ENCODE assay signal across 18 mouse cellular contexts in genomic region chr11:85339173-85339831, GRCm38 (mm10). TPM values are rescaled to one million over a fixed set of nuclear protein-coding genes. Genes with fewer than 3 reads are reported as not detected.
DNase-seq lines count a peak whose midpoint lies in the region; ATAC-seq and TF ChIP-seq lines count a peak whose summit lies in the region.
"Had no signal": no experiment of that assay in that cellular context is flagged by ENCODE, and none has a peak within 500 bp of the region (broad histone marks: within the 10 kb centered on the region; RNA-seq: fewer than 3 reads in every experiment).

No protein-coding gene starts in this region.

- peak in 1 of 2 experiments; percentile 19; a peak in 1 of 4 replicates for TF ChIP-seq POLR2A in MEL (IDR thresholded peaks at IDR 0.05; ENCODE audit: control insufficient read depth in 1 of 2, insufficient read depth in 1 of 2, low read depth in 1 of 2, low read length in 2 of 2, poor library complexity in 1 of 2)

- peak overlapping the region; percentile 91 for H3K27ac ChIP-seq in MEL (ENCODE audit: control insufficient read depth, low read depth, low read length)
- H3K27ac ChIP-seq: kidney, postnatal 0 days; lung, embryonic 15.5 days; neural tube, embryonic 13.5 days had no signal

- no peaks in the 10 kb centered on the region for H3K27me3 ChIP-seq in G1E (ENCODE audit: insufficient read depth, low read length)
- no peaks in the 10 kb centered on the region for H3K27me3 ChIP-seq in MEL (ENCODE audit: control insufficient read depth in 1 of 2, insufficient read depth in 2 of 2, low read length in 2 of 2)
- H3K27me3 ChIP-seq: CH12.LX; lung, embryonic 15.5 days; neural tube, embryonic 13.5 days had no signal

- peaks cover 25% of the 10 kb centered on the region for H3K4me1 ChIP-seq in G1E (ENCODE audit: insufficient read depth, low read depth, low read length)
- H3K4me1 ChIP-seq in MEL (ENCODE audit: control insufficient read depth in 1 of 2, insufficient read depth in 2 of 2, low read length in 2 of 2): peaks cover 12 to 13% of the 10 kb centered on the region in 2 experiments
- H3K4me1 ChIP-seq: lung, embryonic 15.5 days; neural tube, embryonic 13.5 days had no signal

- peak; percentile 73 for ATAC-seq in G1E (ENCODE audit: extremely low read depth, insufficient number of reproducible peaks, low FRiP score, poor library complexity, severe bottlenecking)
- ATAC-seq in erythroid progenitor cell, adult 5-6 weeks (replicated peaks; ENCODE audit: low FRiP score, poor library complexity, severe bottlenecking): peak; percentile 92
- peak; percentile 98 for ATAC-seq in megakaryocyte progenitor cell, adult 5-6 weeks (replicated peaks; ENCODE audit: poor library complexity)
- ATAC-seq in CD4-positive, CD25-positive, alpha-beta regulatory T cell, adult 4 months: no peak

- H3K9me3 ChIP-seq in G1E (replicated peaks) (no peaks in the 10 kb centered on the region), MEL (replicated peaks; ENCODE audit: insufficient read depth, low read length) (no peaks in the 10 kb centered on the region)
- H3K9me3 ChIP-seq: lung, embryonic 15.5 days; neural tube, embryonic 13.5 days had no signal

- H3K79me2 ChIP-seq in MEL (ENCODE audit: control insufficient read depth, insufficient read depth, low read length, poor library complexity): no peaks in the 10 kb centered on the region

- DNase-seq in G1E (ENCODE audit: low spot score) (peak; percentile 52), MEL (ENCODE audit: low read depth, low spot score) (peak; percentile 98), MN1 (ENCODE audit: low spot score) (no peak)
- no peak for DNase-seq in kidney, postnatal 4 days
- no peak for DNase-seq in ovary, postnatal 14 days (ENCODE audit: low spot score)
- DNase-seq: cerebellum, adult 2 months; gastrocnemius, postnatal 25 days; heart, postnatal 14 days; left cerebral cortex, postnatal 4 days; right cerebral cortex, adult 18-20 months; thymus, postnatal 14 days had no signal

- TF ChIP-seq EP300 in MEL (IDR thresholded peaks at IDR 0.05; ENCODE audit: low read depth in 1 of 2, low read length in 2 of 2): peak; percentile 95 to 97

- H3K4me3 ChIP-seq in G1E (ENCODE audit: low read depth, low read length): no peak overlapping the region
- no peak overlapping the region for H3K4me3 ChIP-seq in MEL (ENCODE audit: control insufficient read depth in 1 of 2, insufficient read depth in 1 of 2, low read depth in 2 of 2, low read length in 2 of 2)
- H3K4me3 ChIP-seq: lung, embryonic 15.5 days; neural tube, embryonic 13.5 days had no signal

- no peak overlapping the region for H3K9ac ChIP-seq in MEL (ENCODE audit: control insufficient read depth, low read depth, low read length, poor library complexity, severe bottlenecking)
- H3K9ac ChIP-seq: lung, embryonic 15.5 days; neural tube, embryonic 13.5 days had no signal

- no peak for TF ChIP-seq RAD21 in MEL (IDR thresholded peaks at IDR 0.05; ENCODE audit: low read depth, low read length)

- H3K36me3 ChIP-seq in G1E (replicated peaks) (peaks cover 77% of the 10 kb centered on the region), MEL (ENCODE audit: control insufficient read depth in 1 of 2, insufficient read depth in 2 of 2, low read length in 2 of 2) (peaks cover 3 to 38% of the 10 kb centered on the region in 2 experiments)

- TF ChIP-seq CTCF in G1E (IDR thresholded peaks at IDR 0.05; ENCODE audit: low read depth, low read length): no peak
- peak; percentile 21 to 56 (median 32); a peak in 4 of 6 replicates for TF ChIP-seq CTCF in MEL (IDR thresholded peaks at IDR 0.05 in 2 of 3, conservative IDR thresholded peaks at IDR 0.05 in 1 of 3; ENCODE audit: control insufficient read depth in 1 of 3, insufficient read depth in 1 of 3, low read depth in 2 of 3, low read length in 3 of 3, poor library complexity in 1 of 3, severe bottlenecking in 1 of 3)

TF ChIP-seq in MEL, 35 proteins besides CTCF, POLR2A, EP300 and RAD21:
- no peak for TF ChIP-seq ELF1 (IDR thresholded peaks at IDR 0.05; ENCODE audit: low read depth, low read length)
- peak; percentile 41 for TF ChIP-seq BHLHE40 (IDR thresholded peaks at IDR 0.05; ENCODE audit: borderline replicate concordance, low read depth, low read length)
- TF ChIP-seq JUND (IDR thresholded peaks at IDR 0.05; ENCODE audit: low read depth, low read length): 0 out of 2 replicates have a peak, but pooled peaks have one; percentile 51
- TF ChIP-seq ETS1 (IDR thresholded peaks at IDR 0.05; ENCODE audit: low read depth, low read length): peak; percentile 84
- no peak; the same call in 1 of the 2 replicates for TF ChIP-seq TBP (IDR thresholded peaks at IDR 0.05; ENCODE audit: low read depth, low read length)
- no peak for TF ChIP-seq MEF2A (IDR thresholded peaks at IDR 0.05; ENCODE audit: extremely low read depth, insufficient replicate concordance, low read depth, low read length, poor library complexity, severe bottlenecking)
- peak; percentile 88; the same call in 1 of the 2 replicates for TF ChIP-seq RCOR1 (IDR thresholded peaks at IDR 0.05; ENCODE audit: low read depth, low read length)
- TF ChIP-seq MAFK (IDR thresholded peaks at IDR 0.05; ENCODE audit: borderline replicate concordance, low read depth, low read length): peak; percentile 18; the same call in 1 of the 2 replicates
- TF ChIP-seq NELFE (IDR thresholded peaks at IDR 0.05; ENCODE audit: low read depth, low read length): no peak
- TF ChIP-seq TAL1 (IDR thresholded peaks at IDR 0.05; ENCODE audit: low read length): peak; percentile 99
- TF ChIP-seq ZMIZ1 (IDR thresholded peaks at IDR 0.05; ENCODE audit: low read depth, low read length): no peak
- TF ChIP-seq SIN3A (IDR thresholded peaks at IDR 0.05; ENCODE audit: low read length): peak; percentile 86
- TF ChIP-seq SMC3 (IDR thresholded peaks at IDR 0.05; ENCODE audit: low read depth, low read length): peak; percentile 27; the same call in 1 of the 2 replicates
- TF ChIP-seq CHD1 (IDR thresholded peaks at IDR 0.05; ENCODE audit: low read depth, low read length): no peak
- TF ChIP-seq MAX (IDR thresholded peaks at IDR 0.05; ENCODE audit: low read length): peak; percentile 46; the same call in 1 of the 2 replicates
- TF ChIP-seq MXI1 (IDR thresholded peaks at IDR 0.05; ENCODE audit: low read depth, low read length): peak; percentile 60; the same call in 1 of the 2 replicates
- TF ChIP-seq TCF12 (IDR thresholded peaks at IDR 0.05; ENCODE audit: low read depth, low read length): peak; percentile 99
- peak; percentile 59; the same call in 1 of the 2 replicates for TF ChIP-seq HCFC1 (IDR thresholded peaks at IDR 0.05; ENCODE audit: low read depth, low read length)
- TF ChIP-seq USF1 (IDR thresholded peaks at IDR 0.05; ENCODE audit: low read depth, low read length): 0 out of 2 replicates have a peak, but pooled peaks have one; percentile 15
- peak; percentile 100 for TF ChIP-seq GATA1 (IDR thresholded peaks at IDR 0.05; ENCODE audit: low read depth, low read length)
- peak; percentile 62 for TF ChIP-seq MYB (IDR thresholded peaks at IDR 0.05; ENCODE audit: low read depth, low read length)
- TF ChIP-seq MAZ (IDR thresholded peaks at IDR 0.05; ENCODE audit: low read depth, low read length): 0 out of 2 replicates have a peak, but pooled peaks have one; percentile 18
- TF ChIP-seq MYC (IDR thresholded peaks at IDR 0.05; ENCODE audit: low read depth, low read length): peak; percentile 51; the same call in 1 of the 2 replicates
- TF ChIP-seq ZKSCAN1 (IDR thresholded peaks at IDR 0.05; ENCODE audit: low read depth, low read length): 0 out of 2 replicates have a peak, but pooled peaks have one; percentile 23

RNA-seq across cellular contexts. Expression of gene Bcas3, which starts 13.7 kb away (rescaled TPM):
- total RNA-seq in G1E (2014; fragmentation: Nextera tagmentation): 33.2 and 41.3 TPM in 2 replicates
- total RNA-seq in G1E (2017): 19.0 and 20.1 TPM in 2 replicates
- 61.0 and 74.3 TPM in 2 replicates for polyA plus RNA-seq in G1E (2012)
- 5.9 and 8.6 TPM in 2 replicates for total RNA-seq in MEL (2012; rRNA removed)
- 10 to 100 TPM in 1 of 2 experiments, not detected in 1; 14.7 TPM for polyA plus RNA-seq in MEL (2012; ENCODE audit: insufficient read depth in 1 of 2, insufficient read length in 2 of 2, low read depth in 1 of 2, low replicate concordance in 2 of 2, missing spikeins in 1 of 2)
- total RNA-seq in erythroid progenitor cell, adult 5-6 weeks (2015; ENCODE audit: low replicate concordance): 45.0 and 60.8 TPM in 2 replicates
- total RNA-seq in erythroid progenitor cell, adult 5-6 weeks (2017; ENCODE audit: low replicate concordance): 28.0 and 35.8 TPM in 2 replicates
- total RNA-seq in megakaryocyte progenitor cell, adult 5-6 weeks (2015): 14.6 and 22.1 TPM in 2 replicates
- total RNA-seq in megakaryocyte progenitor cell, adult 5-6 weeks (2017): 14.3 and 19.8 TPM in 2 replicates
- 10 to 100 TPM; 56.0 to 63.1 TPM for polyA plus RNA-seq in CD4-positive, CD25-positive, alpha-beta regulatory T cell, adult 4 months (2017; shearing (Covaris generic))

RNA-seq across cellular contexts. Expression of gene Ppm1d, which starts 28.3 kb away (rescaled TPM):
- 38.6 and 44.8 TPM in 2 replicates for total RNA-seq in G1E (2014; fragmentation: Nextera tagmentation)
- 13.4 and 15.7 TPM in 2 replicates for total RNA-seq in G1E (2017)
- polyA plus RNA-seq in G1E (2012): 9.5 and 9.9 TPM in 2 replicates
- 13.3 and 14.9 TPM in 2 replicates for total RNA-seq in MEL (2012; rRNA removed)
- polyA plus RNA-seq in MEL (2012; ENCODE audit: insufficient read depth in 1 of 2, insufficient read length in 2 of 2, low read depth in 1 of 2, low replicate concordance in 2 of 2, missing spikeins in 1 of 2): 10 to 100 TPM in 1 of 2 experiments, not detected in 1; 15.5 TPM
- 96.6 and 112 TPM in 2 replicates for total RNA-seq in erythroid progenitor cell, adult 5-6 weeks (2015; ENCODE audit: low replicate concordance)
- total RNA-seq in erythroid progenitor cell, adult 5-6 weeks (2017; ENCODE audit: low replicate concordance): 62.0 and 77.3 TPM in 2 replicates
- 27.7 and 31.8 TPM in 2 replicates for total RNA-seq in megakaryocyte progenitor cell, adult 5-6 weeks (2015)
- total RNA-seq in megakaryocyte progenitor cell, adult 5-6 weeks (2017): 12.4 and 13.4 TPM in 2 replicates
- 1 to 10 TPM; 3.0 to 5.2 TPM for polyA plus RNA-seq in CD4-positive, CD25-positive, alpha-beta regulatory T cell, adult 4 months (2017; shearing (Covaris generic))

Comparison
In these comparisons a context has a peak if more than half of its experiments do, and no peak if none do; other contexts are left out.
1. DNase-seq: peak in G1E (single experiment) and MEL (single experiment); none in MN1 (single experiment), kidney, postnatal 4 days (0 of 2) and ovary, postnatal 14 days (single experiment).